Mouse (Mus musculus) kidney, adult 2 months (tissue): ENCODE measurements around the gene Usp10. TPM values are rescaled to one million over a fixed set of nuclear protein-coding genes. Genes with fewer than 3 reads are reported as not detected.

Experiments
- DNase-seq: peaks from one replicate; pipeline ENCODE4 v3.0.0; 2021
- H3K27ac ChIP-seq: fragments of 200-500 bp; 2 replicates; pipeline ENCODE4 v1.5.1; 2012; ENCODE audit warnings: low read depth, low read length, control low read depth, inconsistent platforms; ENCODE audit not compliant: insufficient read depth
- H3K27me3 ChIP-seq: fragments of 200-500 bp; replicated peaks from 2 replicates; pipeline ENCODE4 v1.6.1; 2012; ENCODE audit warnings: mild to moderate bottlenecking, moderate library complexity, low read length, inconsistent platforms; ENCODE audit not compliant: control insufficient read depth, insufficient read depth
- H3K36me3 ChIP-seq: fragments of 200-500 bp; 2 replicates; pipeline ENCODE4 v1.6.1; 2012; ENCODE audit warnings: mild to moderate bottlenecking, moderate library complexity, low read length, inconsistent platforms; ENCODE audit not compliant: control insufficient read depth, insufficient read depth
- H3K4me1 ChIP-seq: fragments of 200-500 bp; 2 replicates; pipeline ENCODE4 v1.6.1; 2011; ENCODE audit warnings: low read length; ENCODE audit not compliant: control insufficient read depth, insufficient read depth
- H3K4me3 ChIP-seq: fragments of 200-500 bp; 2 replicates; pipeline ENCODE4 v1.5.1; 2011; ENCODE audit warnings: mild to moderate bottlenecking, low read depth, low read length, control low read depth; ENCODE audit not compliant: insufficient read depth
- CTCF ChIP-seq: fragments of 200-500 bp; conservative IDR thresholded peaks from 2 replicates; pipeline ENCODE4 v1.5.1; 2011; ENCODE audit warnings: low read depth, mild to moderate bottlenecking, control low read depth, low read length, moderate library complexity, mixed read lengths; ENCODE audit not compliant: insufficient read depth, insufficient read length
- POLR2A ChIP-seq: fragments of 200-500 bp; IDR thresholded peaks from one replicate; pipeline ENCODE4 v1.6.1; 2011; ENCODE audit warnings: low read depth, low read length, control low read depth
- WGBS: fragments of 180-500 bp; shearing (Covaris S2); methylation state at CpG from one replicate; pipeline ENCODE4 v1.1.7; 2018; 5-methylcytosine and 5-hydroxymethylcytosine counted together
- polyA plus RNA-seq: library from polyadenylated mRNA; depleted of rRNA; stranded (reverse); fragments of >200 nt; gene quantifications from 2 replicates; pipeline ENCODE4 v1.2.3, GENCODE M21; 2012

Gene Usp10
- polyA plus RNA-seq, 1 experiment: 135 TPM

- DNase-seq: peak; percentile 79
- TF ChIP-seq CTCF: 0 out of 2 replicates have a peak, but pooled peaks have one; percentile 1
- TF ChIP-seq POLR2A: no peak
- WGBS: 24% methylated on average over 2 of the region's 2 CpGs
- Histone ChIP-seq H3K4me3 (no peak overlapping the region), H3K27me3 (no peaks in the 10 kb centered on the region), H3K36me3 (no peaks in the 10 kb centered on the region), H3K27ac (peak overlapping the region; percentile 71), H3K4me1 (peaks cover 52% of the 10 kb centered on the region)
These were observed 4.0 kb downstream of the Usp10 start for GRCm38 (mm10) chr8:119914161-119914560.

- Histone ChIP-seq H3K27ac (no peak overlapping the region), H3K4me1 (peaks cover 52% of the 10 kb centered on the region)
These were observed 5.1 kb downstream of the Usp10 start for GRCm38 (mm10) chr8:119915298-119915697.

GRCm38 (mm10) chr8:119916237-119916892 lies 6.2 kb downstream of the Usp10 start:
- H3K4me3 ChIP-seq: no peak overlapping the region
- H3K27me3 ChIP-seq: no peaks in the 10 kb centered on the region
- H3K4me1 ChIP-seq: peaks cover 51% of the 10 kb centered on the region
- H3K36me3 ChIP-seq: no peaks in the 10 kb centered on the region
- TF ChIP-seq CTCF (no peak), POLR2A (no peak)
- whole genome bisulfite sequencing: 68% methylated on average over 16 of the region's 16 CpGs
- no peak overlapping the region for H3K27ac ChIP-seq
- no peak for DNase-seq

More at GRCm38 (mm10) chr8:119915298-119915697, 5.1 kb downstream of the Usp10 start:
- H3K36me3 ChIP-seq: no peaks in the 10 kb centered on the region
- no peak for TF ChIP-seq CTCF
- H3K4me3 ChIP-seq: no peak overlapping the region
- 80% methylated on average over 4 of the region's 4 CpGs for WGBS
- no peaks in the 10 kb centered on the region for H3K27me3 ChIP-seq
- DNase-seq: no peak

- DNase-seq: no peak
- WGBS: 72% methylated on average over 3 of the region's 3 CpGs
- Histone ChIP-seq H3K4me3 (no peak overlapping the region), H3K27me3 (no peaks in the 10 kb centered on the region), H3K4me1 (peaks cover 43% of the 10 kb centered on the region), H3K27ac (no peak overlapping the region), H3K36me3 (no peaks in the 10 kb centered on the region)
- TF ChIP-seq CTCF (no peak), POLR2A (no peak)
These were observed 7.3 kb downstream of the Usp10 start for GRCm38 (mm10) chr8:119917415-119917814.

- DNase-seq: no peak
- Histone ChIP-seq H3K4me1 (peaks cover 37% of the 10 kb centered on the region), H3K27me3 (no peaks in the 10 kb centered on the region), H3K36me3 (no peaks in the 10 kb centered on the region), H3K27ac (no peak overlapping the region), H3K4me3 (no peak overlapping the region)
- TF ChIP-seq CTCF (no peak), POLR2A (no peak)
- 29% methylated on average over 1 of the region's 1 CpGs for WGBS
These were observed 8.0 kb downstream of the Usp10 start for GRCm38 (mm10) chr8:119918155-119918567.

GRCm38 (mm10) chr8:119923259-119923658 lies 13.1 kb downstream of the Usp10 start:
- H3K27ac ChIP-seq: no peak overlapping the region
- H3K4me3 ChIP-seq: no peak overlapping the region
- TF ChIP-seq POLR2A: no peak
- TF ChIP-seq CTCF: no peak
- peaks cover 6% of the 10 kb centered on the region; the same call in 1 of the 2 replicates for H3K4me1 ChIP-seq
- H3K27me3 ChIP-seq: no peaks in the 10 kb centered on the region
- 83% methylated on average over 5 of the region's 5 CpGs for WGBS
- no peak for DNase-seq
- no peaks in the 10 kb centered on the region for H3K36me3 ChIP-seq

GRCm38 (mm10) chr8:119925428-119925827 lies 15.3 kb downstream of the Usp10 start:
- H3K36me3 ChIP-seq: no peaks in the 10 kb centered on the region
- 81% methylated on average over 4 of the region's 4 CpGs for WGBS
- H3K27ac ChIP-seq: no peak overlapping the region

More at GRCm38 (mm10) chr8:119925428-119925827, 15.3 kb downstream of the Usp10 start:
- no peak for DNase-seq
- Histone ChIP-seq H3K4me1 (peaks cover 6% of the 10 kb centered on the region; the same call in 1 of the 2 replicates), H3K27me3 (no peaks in the 10 kb centered on the region), H3K4me3 (no peak overlapping the region)
- TF ChIP-seq CTCF (no peak), POLR2A (no peak)
